Mouse (Mus musculus) thymus, adult 2 months (tissue): ENCODE results near the gene Il16. TPM values are rescaled to one million over a fixed set of nuclear protein-coding genes. Genes with fewer than 3 reads are reported as not detected.

ENCODE experiments used
- DNase-seq: peaks from one replicate; pipeline ENCODE4 v3.0.0; 2021
- H3K27ac ChIP-seq: fragments of 200-500 bp; 2 replicates; pipeline ENCODE4 v1.5.1; 2012; ENCODE audit warnings: low read length, control low read depth; ENCODE audit not compliant: control insufficient read depth, insufficient read depth
- H3K27me3 ChIP-seq: fragments of 200-500 bp; 2 replicates; pipeline ENCODE4 v1.6.1; 2012; ENCODE audit warnings: mild to moderate bottlenecking, low read length, moderate library complexity, mixed read lengths; ENCODE audit not compliant: control insufficient read depth, insufficient read depth
- H3K36me3 ChIP-seq: fragments of 200-500 bp; 2 replicates; pipeline ENCODE4 v1.6.1; 2012; ENCODE audit warnings: mild to moderate bottlenecking, low read length, moderate library complexity; ENCODE audit not compliant: control insufficient read depth, insufficient read depth
- H3K4me1 ChIP-seq: fragments of 200-500 bp; replicated peaks from 2 replicates; pipeline ENCODE4 v1.6.1; 2012; ENCODE audit warnings: low read length; ENCODE audit not compliant: control insufficient read depth, insufficient read depth
- H3K4me3 ChIP-seq: fragments of 200-500 bp; 2 replicates; pipeline ENCODE4 v1.5.1; 2012; ENCODE audit warnings: mild to moderate bottlenecking, low read length, control low read depth, moderate library complexity; ENCODE audit not compliant: control insufficient read depth, insufficient read depth
- CTCF ChIP-seq: fragments of 200-500 bp; IDR thresholded peaks from 2 replicates; pipeline ENCODE4 v1.5.1; 2012; ENCODE audit warnings: mild to moderate bottlenecking, control low read depth, low read length, moderate library complexity, borderline replicate concordance; ENCODE audit not compliant: control insufficient read depth, poor library complexity, insufficient read depth; ENCODE audit errors: extremely low read depth
- POLR2A ChIP-seq: fragments of 200-500 bp; IDR thresholded peaks from 2 replicates; pipeline ENCODE4 v1.6.1; 2012; ENCODE audit warnings: mild to moderate bottlenecking, low read length, control low read depth, moderate library complexity; ENCODE audit not compliant: control insufficient read depth, poor library complexity, insufficient read depth; ENCODE audit errors: extremely low read depth
- WGBS: fragments of 180-500 bp; shearing (Covaris S2); methylation state at CpG from one replicate; pipeline ENCODE4 v1.1.7; 2018; 5-methylcytosine and 5-hydroxymethylcytosine counted together
- polyA plus RNA-seq: library from polyadenylated mRNA; depleted of rRNA; stranded (reverse); fragments of >200 nt; gene quantifications from 2 replicates; pipeline ENCODE4 v1.2.3, GENCODE M21; 2012

Gene Il16
- polyA plus RNA-seq, 1 experiment, result 162 TPM

DNA sequence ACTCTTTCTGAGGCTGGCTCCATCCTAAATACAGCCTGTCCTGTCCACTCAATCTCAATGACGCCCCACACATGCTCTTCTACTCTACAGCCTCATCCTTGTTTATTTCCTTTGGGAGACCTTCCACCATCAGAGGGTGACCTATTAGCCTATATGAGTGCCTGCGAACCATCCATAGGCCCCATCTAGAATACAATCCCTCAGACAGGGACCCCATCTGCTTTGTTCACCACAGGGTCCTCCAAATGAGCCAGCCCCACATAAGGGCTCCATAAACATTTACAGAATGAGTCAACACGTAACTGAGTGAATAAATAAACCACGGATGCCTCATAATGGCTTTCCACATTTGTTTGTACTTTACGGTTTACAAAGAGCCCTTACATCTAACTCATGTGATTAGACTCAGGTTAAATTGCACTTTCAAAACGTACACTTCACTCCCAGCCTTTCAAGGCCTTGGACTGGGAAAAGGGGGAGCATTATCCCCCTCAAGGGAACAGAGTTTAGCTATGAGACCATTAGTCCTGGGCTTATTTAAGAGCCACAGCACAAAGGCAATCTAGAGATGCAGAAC, 7.5 kb downstream of the Il16 start:
- Histone ChIP-seq H3K4me1 (no peaks in the 10 kb centered on the region), H3K27ac (no peak overlapping the region), H3K27me3 (no peaks in the 10 kb centered on the region), H3K4me3 (no peak overlapping the region), H3K36me3 (no peaks in the 10 kb centered on the region)
- DNase-seq, result no peak
- 91% methylated on average over 6 of the region's 6 CpGs for WGBS
- TF ChIP-seq CTCF, result no peak
- TF ChIP-seq POLR2A, result no peak

DNA sequence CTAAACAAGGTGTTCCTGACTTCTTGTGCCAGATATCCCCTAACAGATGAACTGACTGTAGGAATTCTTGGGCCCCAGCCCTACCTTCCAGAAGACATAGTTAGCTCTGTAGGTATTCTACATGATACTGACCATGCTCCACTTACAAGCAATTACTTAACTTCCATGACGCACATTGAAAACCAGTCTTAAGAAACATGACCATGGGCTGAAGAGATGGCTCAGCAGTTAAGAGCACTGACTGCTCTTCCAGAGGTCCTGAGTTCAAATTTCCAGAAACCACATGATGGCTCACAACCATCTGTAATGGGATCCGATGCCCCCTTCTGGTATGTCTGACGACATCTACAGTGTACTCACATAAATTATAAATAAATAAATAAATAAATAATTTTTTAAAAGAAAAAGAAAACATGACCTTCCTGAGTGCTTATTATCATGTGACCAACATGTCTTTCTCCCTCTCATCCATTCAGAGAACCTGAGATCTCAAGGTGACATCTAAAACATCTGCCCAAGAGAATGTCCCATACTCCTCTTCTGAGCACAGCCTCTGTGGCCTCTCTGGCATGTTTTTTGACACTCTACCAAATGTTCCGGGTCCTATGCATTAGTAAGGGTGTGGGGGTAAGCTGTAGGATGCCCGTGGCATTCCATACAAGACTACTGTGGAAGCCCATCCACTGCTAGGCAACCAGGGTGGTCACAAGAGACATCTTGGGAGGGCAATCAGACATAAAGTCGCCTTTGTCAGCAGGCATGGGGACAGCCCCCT, 9.0 kb downstream of the Il16 start:
- H3K27me3 ChIP-seq, result no peaks in the 10 kb centered on the region
- WGBS, result 91% methylated on average over 6 of the region's 6 CpGs
- TF ChIP-seq CTCF (no peak), POLR2A (no peak)
- H3K36me3 ChIP-seq, result no peaks in the 10 kb centered on the region
- no peak overlapping the region for H3K27ac ChIP-seq
- H3K4me1 ChIP-seq, result no peaks in the 10 kb centered on the region
- DNase-seq, result no peak
- no peak overlapping the region for H3K4me3 ChIP-seq

DNA sequence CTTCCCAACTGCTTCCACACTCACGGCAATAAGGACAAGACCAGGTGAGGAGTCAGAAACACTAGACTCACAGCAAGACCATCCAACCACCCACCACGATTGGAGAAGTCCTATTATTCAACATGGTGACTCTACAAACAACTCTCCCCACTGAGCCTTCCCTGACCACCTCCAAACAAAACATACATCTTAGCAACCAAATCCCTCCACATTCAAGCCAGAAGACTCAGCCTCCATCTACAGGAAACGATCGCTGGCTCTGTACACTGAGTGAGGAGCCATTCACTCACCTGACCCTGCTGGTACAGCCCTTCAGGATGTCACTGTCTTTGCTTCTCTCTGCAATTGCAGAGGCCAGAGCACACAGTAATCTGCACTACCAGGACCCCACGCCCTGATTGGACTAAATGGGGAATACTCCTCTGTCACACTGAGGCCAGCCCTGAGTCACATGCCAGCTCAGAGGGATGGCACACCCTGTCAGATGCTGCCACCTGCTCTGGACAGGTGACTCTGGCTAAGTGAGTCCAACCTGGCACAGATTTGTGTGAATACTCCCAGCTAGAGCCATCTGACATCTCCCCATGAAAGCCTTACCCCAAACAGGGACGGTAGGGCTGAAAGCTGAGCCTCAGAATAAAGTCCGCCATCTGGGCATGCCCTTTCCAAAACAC, 10.3 kb downstream of the Il16 start:
- H3K36me3 ChIP-seq, result no peaks in the 10 kb centered on the region
- H3K4me1 ChIP-seq, result no peaks in the 10 kb centered on the region
- TF ChIP-seq CTCF, result no peak
- no peak for TF ChIP-seq POLR2A
- no peak overlapping the region for H3K27ac ChIP-seq
- H3K4me3 ChIP-seq, result no peak overlapping the region
- DNase-seq, result no peak
- H3K27me3 ChIP-seq, result no peaks in the 10 kb centered on the region
- WGBS, result 91% methylated on average over 7 of the region's 7 CpGs

DNA sequence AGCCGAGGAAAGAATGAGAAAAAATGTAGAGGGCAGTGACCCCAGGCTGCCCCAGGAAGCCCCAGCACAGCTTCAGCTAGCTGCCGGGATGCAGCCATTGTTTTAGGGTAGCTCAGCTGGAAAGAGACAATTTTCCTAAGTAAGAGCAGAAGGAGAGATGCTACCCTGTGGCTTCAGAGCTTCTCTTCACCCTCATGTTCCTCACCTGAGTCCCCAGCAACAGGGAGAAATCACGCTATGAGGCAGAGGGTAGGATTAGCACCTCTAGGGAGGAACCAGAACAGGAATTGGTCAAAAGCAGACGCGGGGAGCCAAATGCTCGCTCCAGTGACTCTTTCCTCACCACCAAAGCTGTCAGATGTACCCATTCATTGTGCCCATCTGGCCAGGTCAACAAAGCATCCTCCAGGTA, 10.8 kb downstream of the Il16 start:
- WGBS, result 86% methylated on average over 6 of the region's 6 CpGs
- TF ChIP-seq CTCF, result no peak
- TF ChIP-seq POLR2A, result no peak
- H3K36me3 ChIP-seq, result no peaks in the 10 kb centered on the region
- H3K4me1 ChIP-seq, result no peaks in the 10 kb centered on the region
- H3K27ac ChIP-seq, result no peak overlapping the region
- no peak overlapping the region for H3K4me3 ChIP-seq
- no peak for DNase-seq
- no peaks in the 10 kb centered on the region for H3K27me3 ChIP-seq

DNA sequence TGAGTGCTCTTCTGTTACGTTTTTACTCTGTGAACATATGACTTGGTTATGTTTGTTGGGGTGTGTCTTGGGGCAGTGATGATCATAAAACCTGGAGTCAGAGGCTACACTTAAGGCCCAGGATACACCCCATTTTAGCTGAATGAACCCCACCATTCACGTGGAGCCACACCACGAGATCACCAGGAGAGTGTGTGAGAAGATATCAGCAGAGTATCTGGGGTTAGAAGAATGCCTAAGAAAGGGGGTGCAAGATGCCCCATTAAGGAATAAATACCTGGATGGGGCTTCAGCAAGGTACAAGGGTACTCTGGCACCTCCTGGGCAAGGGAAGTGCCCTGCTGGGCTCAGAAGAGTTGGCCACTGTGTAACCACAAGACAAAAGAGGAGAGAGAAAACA, 11.3 kb downstream of the Il16 start:
- no peak for DNase-seq
- no peaks in the 10 kb centered on the region for H3K27me3 ChIP-seq
- TF ChIP-seq CTCF (no peak), POLR2A (no peak)
- no peak overlapping the region for H3K27ac ChIP-seq
- H3K4me1 ChIP-seq, result no peaks in the 10 kb centered on the region
- H3K36me3 ChIP-seq, result no peaks in the 10 kb centered on the region
- H3K4me3 ChIP-seq, result no peak overlapping the region
- WGBS, result 95% methylated on average over 3 of the region's 3 CpGs

DNA sequence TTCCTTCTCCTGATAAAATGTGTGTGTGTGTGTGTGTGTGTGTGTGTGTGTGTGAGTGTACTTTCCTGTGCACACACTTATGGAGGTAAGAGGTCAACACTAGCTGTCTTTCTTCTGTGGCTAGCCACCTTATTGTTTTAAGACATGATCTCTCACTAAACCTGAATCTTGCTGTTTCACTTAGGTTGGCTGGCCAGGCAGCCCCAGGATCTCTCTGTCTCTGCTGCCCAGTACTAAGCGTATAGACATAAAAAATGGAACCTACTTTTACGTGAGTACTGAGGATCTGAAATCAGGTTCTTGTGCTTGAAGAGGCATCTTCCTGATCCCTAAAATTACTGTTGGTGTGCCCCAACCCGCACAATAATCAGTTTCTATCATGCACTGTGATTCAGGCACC, 12.7 kb downstream of the Il16 start:
- Histone ChIP-seq H3K4me1 (no peaks in the 10 kb centered on the region), H3K36me3 (no peaks in the 10 kb centered on the region), H3K27ac (no peak overlapping the region), H3K27me3 (no peaks in the 10 kb centered on the region), H3K4me3 (no peak overlapping the region)
- 95% methylated on average over 3 of the region's 3 CpGs for WGBS
- no peak for DNase-seq
- TF ChIP-seq POLR2A (no peak), CTCF (no peak)
